Mouse (Mus musculus) granulocyte monocyte progenitor cell, adult 5-6 weeks (primary cell): Measurements from ENCODE around the gene Aldh3b3. TPM values are rescaled to one million over a fixed set of nuclear protein-coding genes. Genes with fewer than 3 reads are reported as not detected.
A peak's percentile ranks its signal among the peaks of the same experiment; 100 is the strongest.

Source experiments
- ATAC-seq: replicated peaks from 2 replicates; pipeline ENCODE4 v1.8.0; 2016; ENCODE audit warnings: mild to moderate bottlenecking, moderate TSS enrichment, inconsistent platforms; ENCODE audit not compliant: poor library complexity, severe bottlenecking
- total RNA-seq, 2 experiments: library from RNA; stranded (forward) in 1 of 2; stranded (reverse) in 1 of 2; fragments of 200-712, 200-1000 nt in 1 of 2; fragments of >200 nt in 1 of 2; fragmentation: Nextera tagmentation in 1 of 2; gene quantifications; 2 replicates each; pipeline ENCODE4 v1.2.3; 2014 to 2017

The Aldh3b3 gene
- total RNA-seq (2014; fragmentation: Nextera tagmentation) = not detected in 2 replicates
- not detected in 2 replicates for total RNA-seq (2017)

- no peak for ATAC-seq
These were observed at the start of gene Aldh3b3 for GRCm38 (mm10) chr19:3958470-3958869. Aldh3b3 (plus strand) TSS chr19:3958645.

- ATAC-seq = no peak
These were observed 48.2 kb upstream of the Aldh3b3 start for GRCm38 (mm10) chr19:3910206-3910605.

DNA sequence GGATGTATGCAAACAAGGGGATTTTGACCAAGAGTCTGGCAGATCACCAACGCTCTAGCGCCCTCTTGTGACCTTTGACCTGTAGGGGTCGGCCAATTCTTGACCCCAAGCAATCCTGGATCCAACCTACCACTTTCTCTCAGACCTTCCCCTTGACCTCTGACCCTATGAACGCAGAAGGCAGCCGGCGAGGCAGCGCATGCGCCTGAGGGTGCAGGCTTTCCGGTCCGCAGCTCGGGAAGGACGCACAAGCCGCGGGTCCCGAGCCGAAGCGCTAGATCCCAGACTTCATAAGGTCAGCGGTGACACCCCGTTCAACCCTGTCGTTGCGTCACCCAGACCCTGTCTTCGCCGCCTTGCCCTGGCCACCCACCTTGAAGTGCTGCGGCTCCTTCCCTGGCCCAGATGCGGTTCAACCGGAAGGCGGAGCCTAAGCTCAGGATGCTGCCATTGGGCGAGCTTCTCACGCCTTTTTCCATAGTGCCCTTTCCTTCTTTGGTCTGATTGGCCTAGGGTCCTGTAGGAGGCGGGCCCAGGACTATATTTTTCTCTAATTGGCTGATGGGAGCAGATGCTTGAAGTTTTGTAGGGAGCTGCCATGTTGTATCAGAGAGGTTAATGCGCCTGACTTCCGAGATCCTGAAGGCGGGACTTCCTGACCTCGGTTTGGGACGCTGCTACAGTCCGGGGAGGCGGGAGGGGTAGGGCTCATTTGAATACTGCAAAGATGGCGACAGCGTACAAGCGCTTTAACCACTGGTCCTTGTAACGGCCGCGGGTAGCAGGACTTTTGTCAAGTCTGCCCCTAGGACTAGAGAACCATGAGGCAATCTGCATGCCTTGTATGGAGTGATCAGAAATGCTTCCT is 45.9 kb upstream of the Aldh3b3 start, which contains the start of gene Ndufs8:
Gene Ndufs8 (minus strand): TSS at position 438 of the 868 bp plus-strand sequence.
- ATAC-seq = peak; percentile 84

- no peak for ATAC-seq
These were observed 44.8 kb upstream of the Aldh3b3 start for GRCm38 (mm10) chr19:3913692-3914091.

GRCm38 (mm10) chr19:3914535-3914934 is 43.9 kb upstream of the Aldh3b3 start:
- peak; percentile 38 for ATAC-seq

GRCm38 (mm10) chr19:3916727-3917126 is 41.7 kb upstream of the Aldh3b3 start:
- no peak for ATAC-seq

DNA sequence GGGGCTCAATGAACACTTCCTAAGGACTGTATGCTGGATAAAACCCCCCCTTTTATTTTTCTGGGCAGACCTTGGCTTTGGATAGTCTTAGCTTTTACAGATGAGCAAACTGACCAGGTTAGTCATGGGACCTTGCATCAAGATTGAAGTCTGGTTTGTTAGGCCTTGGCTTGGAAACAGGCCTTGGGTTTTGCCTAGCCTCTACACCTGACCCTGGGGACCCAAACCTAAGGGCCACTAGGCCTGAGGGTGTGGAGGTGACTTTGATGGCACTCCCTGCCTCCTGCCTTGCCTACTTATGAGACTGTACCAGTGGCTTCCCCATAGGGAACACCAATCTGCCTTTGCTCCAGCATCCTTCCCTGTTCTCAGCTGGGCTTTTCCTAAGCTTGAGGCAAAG is 38.5 kb upstream of the Aldh3b3 start:
- ATAC-seq = no peak

- peak; percentile 75 for ATAC-seq
These were observed 35.6 kb upstream of the Aldh3b3 start for GRCm38 (mm10) chr19:3922661-3923371.

DNA sequence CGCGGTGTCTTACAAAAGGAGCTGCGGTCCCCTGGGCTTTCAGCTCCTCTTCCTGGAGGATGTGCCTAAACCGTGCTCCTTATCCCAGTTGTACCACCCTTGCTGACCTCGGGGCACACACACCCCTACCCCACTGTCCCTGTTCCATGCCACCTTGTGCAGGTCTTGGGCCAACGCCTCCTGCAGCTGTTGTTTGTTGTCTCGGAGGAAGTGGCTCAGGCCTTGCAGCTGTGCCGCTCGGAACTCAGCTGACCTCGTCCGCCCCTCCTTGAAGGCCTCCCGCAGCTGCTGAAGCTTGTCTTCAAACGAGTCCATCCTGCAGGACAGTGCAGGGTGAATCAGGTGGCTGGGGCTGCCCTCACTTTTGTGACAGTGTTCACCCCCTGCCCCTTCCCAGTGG is 34.9 kb upstream of the Aldh3b3 start:
- peak; percentile 43 for ATAC-seq

- ATAC-seq = no peak
These were observed 34.3 kb upstream of the Aldh3b3 start for GRCm38 (mm10) chr19:3924190-3924589.

GRCm38 (mm10) chr19:3924868-3925267 is 33.6 kb upstream of the Aldh3b3 start:
- no peak for ATAC-seq

DNA sequence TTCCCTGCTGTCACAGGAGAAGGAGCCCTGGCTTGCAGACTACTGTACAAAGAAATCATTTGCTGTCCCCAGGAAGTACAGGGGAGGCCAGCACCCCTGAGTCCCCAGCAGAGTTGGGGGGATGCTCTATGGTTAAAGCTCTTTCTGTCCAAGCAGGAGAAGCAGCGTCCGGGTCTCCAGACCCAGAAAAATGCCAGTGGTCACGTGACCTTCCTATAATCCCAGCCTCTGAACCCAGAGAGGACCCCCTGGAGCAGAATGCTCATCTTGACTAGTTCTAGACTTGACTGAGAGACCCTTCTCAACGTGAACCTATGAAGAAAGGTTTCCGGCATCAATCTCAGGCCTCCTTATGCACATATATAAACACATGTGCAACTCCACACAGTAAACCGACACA is 32.6 kb upstream of the Aldh3b3 start:
- ATAC-seq = no peak

GRCm38 (mm10) chr19:3926279-3926678 is 32.2 kb upstream of the Aldh3b3 start:
- no peak for ATAC-seq

DNA sequence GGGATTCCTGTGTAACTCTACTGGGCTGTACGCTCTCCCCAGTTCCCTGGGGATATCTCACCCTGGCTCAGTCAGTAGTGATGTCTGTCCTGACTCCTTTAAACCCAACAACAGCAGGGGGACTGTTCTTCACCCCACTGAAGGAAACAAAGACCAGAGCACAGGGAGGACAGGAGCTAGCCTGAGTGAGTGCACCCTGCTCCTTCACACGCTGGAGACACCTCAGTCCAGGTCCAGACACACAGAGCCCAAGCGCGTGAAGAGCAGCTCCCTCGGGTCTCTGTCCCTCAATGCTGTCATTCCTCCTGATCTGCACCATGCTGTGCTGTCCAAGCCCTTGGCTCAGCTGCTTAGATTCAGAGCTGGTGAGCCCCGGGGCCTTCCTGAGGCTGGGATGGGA is 31.8 kb upstream of the Aldh3b3 start:
- no peak for ATAC-seq

DNA sequence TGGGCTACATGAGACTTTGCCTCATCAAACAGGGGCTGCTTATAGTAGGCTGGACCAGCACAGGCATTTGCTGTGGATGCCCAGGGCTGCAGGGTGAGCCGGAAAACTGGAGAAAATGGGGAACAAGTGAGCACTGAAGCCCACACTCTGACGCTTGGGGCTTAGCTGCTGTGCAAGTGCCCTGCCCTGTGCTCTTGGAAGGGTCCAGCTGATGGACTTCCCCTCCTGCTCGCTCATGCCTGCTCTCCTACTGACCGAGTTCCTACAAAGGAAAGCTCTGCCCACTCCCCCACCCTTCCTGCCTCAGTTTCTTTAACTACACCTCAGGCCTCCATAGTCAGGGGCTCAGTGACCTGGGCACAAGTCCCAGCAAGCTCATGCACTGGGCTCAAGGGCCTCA is 30.5 kb upstream of the Aldh3b3 start:
- no peak for ATAC-seq

GRCm38 (mm10) chr19:3928779-3929178 is 29.7 kb upstream of the Aldh3b3 start:
- no peak for ATAC-seq

DNA sequence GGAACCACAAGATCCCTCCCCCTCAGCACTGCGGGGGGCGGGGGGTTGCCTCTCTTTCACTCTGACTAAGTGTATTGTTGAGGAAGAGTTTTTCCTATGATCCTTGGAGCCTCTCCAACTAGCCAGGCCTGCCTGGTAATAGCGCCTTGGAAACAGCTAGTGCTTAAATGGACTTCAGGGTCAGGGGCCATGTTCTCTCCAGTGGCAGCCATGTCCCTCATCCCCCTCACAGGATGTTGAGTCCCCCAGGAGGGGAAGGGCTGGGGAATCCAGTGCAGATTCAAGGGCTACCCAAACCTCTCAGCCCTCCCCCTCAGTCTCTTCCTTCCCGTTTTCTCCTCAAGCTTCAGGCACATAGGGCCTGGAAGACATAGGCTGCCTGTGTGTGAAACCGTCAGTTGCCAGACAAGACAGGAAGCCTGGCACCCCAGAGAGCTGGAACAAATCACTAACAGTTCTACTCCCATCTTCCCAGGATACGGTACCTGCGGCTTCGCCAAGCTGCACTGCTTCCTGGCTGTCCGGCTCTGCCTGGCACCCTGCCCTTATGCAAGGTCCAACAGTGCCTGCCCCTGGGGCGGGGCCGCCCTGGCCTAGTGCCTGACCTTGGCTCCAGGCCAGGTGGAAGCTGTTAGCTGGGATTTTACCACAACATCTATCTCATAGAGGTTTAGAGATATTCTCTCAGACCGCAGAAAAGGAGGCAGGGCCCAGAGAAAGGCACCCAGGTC is 29.1 kb upstream of the Aldh3b3 start, which contains the start of gene Aldh3b1:
Gene Aldh3b1 (minus strand): TSS at position 598 of the 731 bp plus-strand sequence.
- ATAC-seq = peak; percentile 69

DNA sequence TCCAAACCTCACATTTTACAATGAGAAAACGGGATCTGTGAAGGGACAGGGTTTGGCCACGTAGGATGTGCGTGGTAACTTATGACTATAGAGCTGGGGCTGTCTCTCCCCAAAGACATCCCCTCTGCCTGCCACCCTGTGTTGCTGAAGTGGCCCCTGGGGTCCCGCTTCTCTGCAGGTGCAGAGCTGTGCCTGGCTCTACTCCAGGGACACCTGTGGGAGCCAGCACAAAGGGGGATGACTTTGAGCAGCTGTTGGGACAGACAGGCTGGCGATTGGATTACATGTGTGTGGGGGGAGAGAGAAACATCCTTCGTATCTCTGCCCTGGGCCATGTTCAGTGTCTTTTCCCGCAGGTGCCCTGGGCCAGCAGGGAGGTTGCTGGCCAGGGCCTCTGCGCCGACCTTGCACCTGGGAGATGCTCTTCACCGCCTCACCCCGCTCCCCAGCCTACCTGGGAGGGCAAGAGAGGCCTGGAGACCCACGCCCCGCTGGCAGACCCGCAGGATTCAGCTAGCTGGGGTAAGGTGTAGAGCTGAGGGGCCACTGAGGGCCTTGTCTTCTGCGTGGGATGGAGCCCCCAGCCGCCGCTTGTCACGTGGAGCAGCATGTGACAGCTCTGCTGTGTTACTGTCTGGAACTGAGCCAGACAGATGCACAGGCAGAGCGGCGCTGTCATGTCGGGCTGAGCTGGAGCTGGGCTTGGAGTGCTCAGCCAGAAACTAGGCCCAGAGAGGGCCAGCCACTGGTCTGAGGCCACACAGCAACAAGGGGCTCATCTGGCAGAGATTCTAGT is 28.0 kb upstream of the Aldh3b3 start:
- no peak for ATAC-seq

DNA sequence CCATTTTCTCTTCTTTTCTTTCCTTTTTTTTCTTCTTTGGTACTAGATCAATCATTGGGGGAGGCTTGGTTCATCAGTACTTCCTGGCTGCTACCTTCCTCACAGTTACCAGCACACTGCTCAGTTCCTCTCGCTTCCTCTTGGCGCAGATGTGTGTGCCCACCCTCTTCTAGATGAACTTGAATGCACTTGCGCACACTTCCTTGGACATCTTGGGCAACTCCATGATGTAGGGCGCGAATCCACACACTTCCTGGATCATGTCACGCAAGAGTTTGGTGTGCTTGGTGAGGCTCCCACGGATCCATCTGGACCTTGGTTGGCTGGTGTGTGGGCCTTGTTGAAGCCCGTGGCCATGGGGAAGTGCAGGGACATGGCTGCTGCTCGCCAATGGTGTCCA is 26.7 kb upstream of the Aldh3b3 start:
- peak; percentile 52 for ATAC-seq
